Mouse (Mus musculus) cerebellum, adult 2 months (tissue): ENCODE data around the gene Bin2. TPM values are rescaled to one million over a fixed set of nuclear protein-coding genes. Genes with fewer than 3 reads are reported as not detected.

Experiments used
- DNase-seq, 2 experiments: peaks; one replicate each; pipeline ENCODE4 v3.0.0; 2021
- H3K27ac ChIP-seq: fragments of 200-500 bp; 2 replicates; pipeline ENCODE4 v1.5.1; 2012; ENCODE audit warnings: low read length, control low read depth, inconsistent platforms; ENCODE audit not compliant: insufficient read depth
- H3K27me3 ChIP-seq: fragments of 200-500 bp; 2 replicates; pipeline ENCODE4 v1.6.1; 2012; ENCODE audit warnings: inconsistent platforms, mild to moderate bottlenecking, low read length, moderate library complexity; ENCODE audit not compliant: control insufficient read depth, insufficient read depth
- H3K4me1 ChIP-seq: fragments of 200-500 bp; 2 replicates; pipeline ENCODE4 v1.6.1; 2011; ENCODE audit warnings: low read length; ENCODE audit not compliant: control insufficient read depth, insufficient read depth
- H3K4me3 ChIP-seq: fragments of 200-500 bp; replicated peaks from 2 replicates; pipeline ENCODE3; 2011; ENCODE audit warnings: mild to moderate bottlenecking, low read depth, low read length, control low read depth; ENCODE audit not compliant: insufficient read depth
- CTCF ChIP-seq: fragments of 200-500 bp; IDR thresholded peaks from 2 replicates; pipeline ENCODE4 v1.5.1; 2011; ENCODE audit warnings: low read depth, mild to moderate bottlenecking, control low read depth, low read length, moderate library complexity, borderline replicate concordance; ENCODE audit not compliant: insufficient read depth
- POLR2A ChIP-seq: fragments of 200-500 bp; IDR thresholded peaks from 2 replicates; pipeline ENCODE4 v1.6.1; 2011; ENCODE audit warnings: low read length, control low read depth, borderline replicate concordance; ENCODE audit not compliant: insufficient read depth
- WGBS: fragments of 180-500 bp; shearing (Covaris S2); methylation state at CpG from one replicate; pipeline ENCODE4 v1.1.7; 2018; 5-methylcytosine and 5-hydroxymethylcytosine counted together
- polyA plus RNA-seq: library from polyadenylated mRNA; depleted of rRNA; stranded (reverse); fragments of >200 nt; gene quantifications from 2 replicates; pipeline ENCODE4 v1.2.3, GENCODE M21; 2012

Bin2 gene
- polyA plus RNA-seq, 1 experiment, result 4.1 TPM

DNA sequence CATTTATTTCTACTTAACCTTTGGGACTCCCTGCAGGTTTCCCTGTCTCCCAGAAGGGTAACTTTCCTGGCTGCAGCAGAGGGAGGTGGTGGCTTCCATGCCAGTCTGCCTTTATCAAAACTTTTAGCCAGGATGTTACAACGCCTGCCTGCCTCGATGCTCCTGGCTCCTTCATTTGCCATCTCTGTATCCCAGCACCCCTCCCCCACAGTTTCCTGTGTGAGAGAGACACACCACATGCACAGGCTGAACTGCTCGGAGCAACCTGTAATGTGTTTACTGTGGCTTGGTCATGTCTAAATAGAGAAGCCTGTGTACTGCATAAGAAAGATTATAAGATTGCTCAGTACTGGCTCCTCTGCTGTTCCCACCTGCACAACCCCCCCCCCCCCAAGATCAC, 11.0 kb upstream of the Bin2 start:
- 58% methylated on average over 3 of the region's 3 CpGs for WGBS
- H3K4me3 ChIP-seq, result no peak overlapping the region
- no peaks in the 10 kb centered on the region for H3K27me3 ChIP-seq
- no peaks in the 10 kb centered on the region; the same call in 1 of the 2 replicates for H3K4me1 ChIP-seq
- no peak overlapping the region for H3K27ac ChIP-seq
- TF ChIP-seq CTCF, result no peak
- no peak for TF ChIP-seq POLR2A
- DNase-seq, result no peak

DNA sequence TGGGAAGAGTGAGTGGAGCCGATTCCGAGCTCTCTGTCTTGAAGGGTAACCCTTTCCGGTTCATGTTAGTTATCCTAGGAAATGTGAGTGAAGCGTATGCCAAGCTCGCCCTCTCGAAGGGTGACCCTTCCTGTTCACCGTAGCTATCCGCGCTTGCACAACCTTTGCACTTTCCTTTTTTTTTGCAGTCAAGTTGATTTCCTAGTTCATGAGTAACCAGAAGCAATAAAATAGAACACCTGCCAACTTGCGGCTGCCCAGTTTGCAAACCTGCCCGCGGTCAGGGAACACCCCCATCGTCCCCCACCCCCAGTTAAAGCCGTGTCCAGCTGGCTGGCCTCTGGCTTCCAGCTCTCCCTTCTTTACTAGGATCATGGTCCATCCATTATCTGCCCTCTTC, 9.7 kb upstream of the Bin2 start:
- TF ChIP-seq POLR2A (no peak), CTCF (no peak)
- no peak for DNase-seq
- H3K4me3 ChIP-seq, result no peak overlapping the region
- no peaks in the 10 kb centered on the region for H3K27me3 ChIP-seq
- WGBS, result 93% methylated on average over 14 of the region's 14 CpGs
- H3K4me1 ChIP-seq, result no peaks in the 10 kb centered on the region; the same call in 1 of the 2 replicates
- no peak overlapping the region for H3K27ac ChIP-seq

DNA sequence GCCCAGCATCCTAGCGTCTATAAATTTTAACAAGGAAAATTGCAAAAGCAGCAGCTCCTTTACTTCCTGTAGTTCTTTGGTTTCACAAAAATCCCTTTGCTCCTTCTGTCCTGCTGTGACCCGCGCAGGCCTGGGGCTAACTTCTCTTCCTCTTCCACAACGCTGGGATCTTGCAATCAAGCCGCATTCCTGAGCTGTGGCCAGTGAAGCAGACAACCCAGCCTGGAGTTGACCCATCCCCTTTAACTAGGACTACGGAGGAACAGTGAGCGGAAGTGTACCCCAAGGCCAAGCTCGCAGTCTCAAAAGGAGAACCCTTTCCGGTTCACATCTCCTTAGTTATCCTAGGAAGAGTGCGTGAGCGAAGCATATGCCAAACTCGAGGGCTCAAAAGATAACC, 9.2 kb upstream of the Bin2 start:
- WGBS, result 81% methylated on average over 12 of the region's 12 CpGs
- TF ChIP-seq CTCF (no peak), POLR2A (no peak)

DNA sequence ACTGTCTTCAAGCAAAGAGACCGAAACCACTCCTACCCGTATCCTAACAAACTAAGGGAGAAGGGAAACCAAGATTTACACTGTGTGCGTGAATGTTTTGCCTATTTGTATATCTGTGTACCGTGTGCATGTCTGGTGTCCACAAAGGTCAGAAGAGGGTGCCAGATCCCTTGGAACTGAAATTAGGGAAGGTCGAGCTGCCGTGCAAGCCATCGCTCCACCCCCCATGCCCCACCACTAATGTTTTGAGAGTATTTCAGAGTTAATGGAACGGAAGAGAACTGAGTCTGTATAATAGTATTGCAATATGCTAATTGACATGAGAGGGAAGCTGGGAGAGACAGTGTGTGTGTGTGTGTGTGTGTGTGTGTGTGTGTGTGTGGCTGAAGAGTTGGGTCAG, 8.3 kb upstream of the Bin2 start:
- no peaks in the 10 kb centered on the region for H3K27me3 ChIP-seq
- TF ChIP-seq POLR2A (no peak), CTCF (no peak)
- H3K4me1 ChIP-seq, result no peaks in the 10 kb centered on the region; the same call in 1 of the 2 replicates
- DNase-seq, result no peak
- H3K4me3 ChIP-seq, result no peak overlapping the region
- WGBS, result 88% methylated on average over 8 of the region's 8 CpGs
- H3K27ac ChIP-seq, result no peak overlapping the region

More for the DNA sequence above, 9.2 kb upstream of the Bin2 start:
- no peak for DNase-seq
- H3K4me3 ChIP-seq, result no peak overlapping the region
- no peaks in the 10 kb centered on the region; the same call in 1 of the 2 replicates for H3K4me1 ChIP-seq
- no peaks in the 10 kb centered on the region for H3K27me3 ChIP-seq
- H3K27ac ChIP-seq, result no peak overlapping the region

DNA sequence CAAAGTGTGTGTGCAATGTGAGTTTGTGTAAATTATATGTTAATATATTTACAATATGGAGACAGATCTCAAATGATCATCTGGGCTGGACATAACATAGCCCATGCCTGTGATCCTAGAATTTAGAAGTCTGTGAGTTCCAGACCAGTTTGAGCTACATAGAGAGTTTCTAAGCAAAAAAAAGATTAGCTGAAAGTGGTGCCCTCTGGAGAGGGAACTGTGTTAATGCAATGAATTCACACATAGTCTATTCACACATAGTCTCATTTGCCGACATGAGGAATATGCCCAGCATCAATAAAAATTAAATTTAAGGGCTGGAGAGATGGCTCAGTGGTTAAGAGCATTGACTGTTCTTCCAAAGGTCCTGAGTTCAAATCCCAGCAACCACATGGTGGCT, 7.2 kb upstream of the Bin2 start:
- H3K4me1 ChIP-seq, result no peaks in the 10 kb centered on the region; the same call in 1 of the 2 replicates
- no peaks in the 10 kb centered on the region for H3K27me3 ChIP-seq
- 67% methylated on average over 1 of the region's 1 CpGs for WGBS
- no peak overlapping the region for H3K27ac ChIP-seq
- H3K4me3 ChIP-seq, result no peak overlapping the region
- TF ChIP-seq CTCF, result no peak
- TF ChIP-seq POLR2A, result no peak
- DNase-seq, result no peak

DNA sequence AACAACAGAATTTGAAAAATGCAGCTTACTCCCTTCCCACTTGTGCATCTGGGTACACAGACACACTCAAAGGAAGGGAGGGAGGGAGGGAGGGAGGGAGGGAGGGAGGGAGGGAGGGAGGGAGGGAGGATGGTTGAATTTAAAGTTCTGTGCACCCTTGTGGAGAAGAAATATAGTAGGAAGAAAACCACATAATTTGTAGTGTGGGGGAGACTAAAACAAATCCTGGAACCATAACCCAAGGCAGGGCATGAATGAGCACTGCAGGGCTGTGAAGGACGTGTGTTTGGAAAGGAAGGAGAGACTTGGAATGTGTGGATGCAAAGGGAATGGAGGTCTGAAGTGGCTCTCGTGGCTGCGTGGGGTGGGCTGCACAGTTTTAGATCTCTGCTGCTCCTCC, 6.1 kb upstream of the Bin2 start:
- DNase-seq, result no peak
- Histone ChIP-seq H3K27ac (no peak overlapping the region), H3K27me3 (no peaks in the 10 kb centered on the region), H3K4me1 (no peaks in the 10 kb centered on the region; the same call in 1 of the 2 replicates), H3K4me3 (no peak overlapping the region)
- TF ChIP-seq POLR2A (no peak), CTCF (no peak)
- 65% methylated on average over 3 of the region's 3 CpGs for WGBS

DNA sequence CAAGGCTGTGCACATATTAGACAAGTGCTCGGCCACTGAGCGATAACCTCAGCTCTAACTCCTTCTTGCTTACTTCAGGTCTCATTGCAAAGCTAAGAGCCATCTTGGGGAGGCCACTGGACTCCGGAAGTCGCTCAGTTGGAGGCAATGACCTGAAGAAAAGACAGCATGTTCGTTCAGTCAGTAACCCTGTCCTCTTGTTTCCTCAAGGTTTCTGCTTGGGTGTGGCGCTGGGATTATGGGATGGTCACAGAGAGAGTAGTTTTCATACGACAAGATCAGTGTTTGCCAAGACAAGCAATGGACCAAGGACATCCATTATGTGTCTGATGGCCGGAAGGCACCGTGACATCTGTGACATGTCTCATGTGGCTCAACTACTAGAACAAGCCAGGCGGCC, 5.2 kb upstream of the Bin2 start:
- WGBS, result 86% methylated on average over 10 of the region's 10 CpGs
- Histone ChIP-seq H3K4me1 (no peaks in the 10 kb centered on the region; the same call in 1 of the 2 replicates), H3K27ac (no peak overlapping the region), H3K4me3 (no peak overlapping the region), H3K27me3 (no peaks in the 10 kb centered on the region)
- no peak for DNase-seq
- TF ChIP-seq CTCF (no peak), POLR2A (no peak)

DNA sequence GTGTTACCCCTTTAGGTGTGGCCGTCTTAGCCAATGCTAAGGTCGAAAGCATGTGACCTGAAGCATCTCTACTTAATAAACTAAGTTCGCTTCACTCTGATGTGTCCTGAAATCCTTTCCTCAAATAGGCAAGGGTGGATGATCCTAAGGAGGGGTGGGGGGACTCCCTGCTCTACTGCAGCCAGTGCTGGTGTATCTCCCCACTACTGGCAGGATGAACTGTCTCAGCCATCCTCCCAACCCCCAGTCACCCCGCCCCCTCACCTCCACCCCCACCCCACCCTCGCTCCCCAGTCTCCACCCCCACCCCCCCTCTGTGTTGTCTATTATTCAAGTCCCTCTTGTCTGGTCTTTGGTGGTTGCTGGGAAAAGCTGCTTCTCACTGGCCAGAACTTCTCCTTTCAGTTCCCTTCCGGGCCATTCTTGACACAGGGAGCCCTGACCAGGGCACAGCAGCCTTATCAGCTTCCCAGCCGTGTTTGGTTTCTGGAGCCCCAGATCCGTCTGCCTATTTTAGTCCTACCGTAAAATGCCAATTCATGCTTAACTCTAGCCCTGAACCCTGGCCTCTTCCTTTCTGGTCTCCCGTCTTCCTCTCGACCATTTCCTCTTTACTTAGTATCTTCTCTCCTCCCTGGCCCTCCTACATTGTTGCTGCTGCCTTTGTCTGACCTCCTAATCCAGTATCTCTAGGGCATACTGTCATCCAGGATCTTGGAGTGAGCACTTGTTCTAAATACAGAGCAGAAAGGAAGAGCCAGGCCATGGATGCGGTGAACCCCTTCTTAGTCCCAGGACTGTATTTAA, 4.4 kb upstream of the Bin2 start:
- no peak for DNase-seq
- TF ChIP-seq POLR2A, result no peak
- TF ChIP-seq CTCF, result no peak
- H3K27me3 ChIP-seq, result no peaks in the 10 kb centered on the region
- H3K4me1 ChIP-seq, result no peaks in the 10 kb centered on the region; the same call in 1 of the 2 replicates
- 54% methylated on average over 12 of the region's 12 CpGs for WGBS
- H3K4me3 ChIP-seq, result no peak overlapping the region
- H3K27ac ChIP-seq, result no peak overlapping the region
